Mouse (Mus musculus) forebrain, embryonic 14.5 days (tissue): Measurements from ENCODE around the gene Carnmt1. TPM values are rescaled to one million over a fixed set of nuclear protein-coding genes. Genes with fewer than 3 reads are reported as not detected.

ENCODE experiments used
- ATAC-seq: fragments of 200-750 bp; cut with Nextera tagmentation; 2 replicates; pipeline ENCODE4 v1.8.0; 2017; ENCODE audit warnings: mild to moderate bottlenecking, moderate library complexity
- DNase-seq: peaks from one replicate; pipeline ENCODE4 v3.0.0-alpha.2; 2015; ENCODE audit warnings: low spot score
- H3K27ac ChIP-seq: fragments of 300-500 bp; sonication (generic); 2 replicates; pipeline ENCODE4 v1.5.1; 2014; ENCODE audit warnings: low read depth, mild to moderate bottlenecking, control low read depth, low read length, moderate library complexity
- H3K27me3 ChIP-seq: fragments of 300-500 bp; sonication (generic); replicated peaks from 2 replicates; pipeline ENCODE4 v1.6.1; 2014; ENCODE audit warnings: low read length, control low read depth, mixed read lengths; ENCODE audit not compliant: control insufficient read depth, insufficient read depth
- H3K36me3 ChIP-seq: fragments of 300-500 bp; sonication (generic); 2 replicates; pipeline ENCODE4 v1.6.1; 2014; ENCODE audit warnings: low read length, control low read depth; ENCODE audit not compliant: control insufficient read depth, insufficient read depth
- H3K4me1 ChIP-seq: fragments of 300-500 bp; sonication (generic); 2 replicates; pipeline ENCODE4 v1.6.1; 2014; ENCODE audit warnings: antibody characterized with exemption, low read length, control low read depth; ENCODE audit not compliant: control insufficient read depth, insufficient read depth
- H3K4me2 ChIP-seq: fragments of 300-500 bp; sonication (generic); 2 replicates; pipeline ENCODE4 v1.6.1; 2014; ENCODE audit warnings: mild to moderate bottlenecking, control low read depth, low read length
- H3K4me3 ChIP-seq: fragments of 300-500 bp; sonication (generic); 2 replicates; pipeline ENCODE4 v1.5.1; 2014; ENCODE audit warnings: low read depth, low read length, control low read depth
- H3K9ac ChIP-seq: fragments of 300-500 bp; sonication (generic); 2 replicates; pipeline ENCODE4 v1.6.1; 2014; ENCODE audit warnings: mild to moderate bottlenecking, low read length, control low read depth, moderate library complexity
- H3K9me3 ChIP-seq: fragments of 300-500 bp; sonication (generic); replicated peaks from 2 replicates; pipeline ENCODE4 v1.6.1; 2016; ENCODE audit warnings: low read length, control low read depth, mixed read lengths; ENCODE audit not compliant: control insufficient read depth
- WGBS: fragments of 180-500 bp; shearing (Covaris S2); extraction: QIAGEN DNeasy Blood & Tissue Kit; methylation state at CpG from one replicate; pipeline ENCODE4 v1.1.7; 2014; 5-methylcytosine and 5-hydroxymethylcytosine counted together
- polyA plus RNA-seq: library from polyadenylated mRNA; unstranded; fragments of >200 nt; fragmentation: Nextera tagmentation; extraction: Ambion mirVana; gene quantifications from 2 replicates; pipeline ENCODE4 v1.2.1, GENCODE M21; 2014

Gene Carnmt1
- polyA plus RNA-seq, 1 experiment from 2014 or later = 13.8 TPM

- no peak overlapping the region for H3K27ac ChIP-seq
- H3K9me3 ChIP-seq = no peaks in the 10 kb centered on the region
- 79% methylated on average over 3 of the region's 3 CpGs for WGBS
- no peaks in the 10 kb centered on the region for H3K4me1 ChIP-seq
- no peaks in the 10 kb centered on the region for H3K36me3 ChIP-seq
- no peak overlapping the region for H3K4me3 ChIP-seq
- H3K4me2 ChIP-seq = no peak overlapping the region
- ATAC-seq (no peak), DNase-seq (no peak)
- no peaks in the 10 kb centered on the region for H3K27me3 ChIP-seq
- H3K9ac ChIP-seq = no peak overlapping the region
These were observed 10.1 kb upstream of the Carnmt1 start for GRCm38 (mm10) chr19:18660466-18660865.

GRCm38 (mm10) chr19:18661683-18662082 lies 8.9 kb upstream of the Carnmt1 start:
- Histone ChIP-seq H3K27ac (no peak overlapping the region), H3K9me3 (no peaks in the 10 kb centered on the region), H3K4me3 (no peak overlapping the region), H3K36me3 (no peaks in the 10 kb centered on the region), H3K4me2 (no peak overlapping the region), H3K27me3 (no peaks in the 10 kb centered on the region), H3K9ac (no peak overlapping the region), H3K4me1 (no peaks in the 10 kb centered on the region)
- no peak for ATAC-seq
- DNase-seq = no peak
- 36% methylated on average over 1 of the region's 1 CpGs for WGBS

- DNase-seq (no peak), ATAC-seq (no peak)
- no peaks in the 10 kb centered on the region for H3K4me1 ChIP-seq
- H3K4me3 ChIP-seq = no peak overlapping the region
- no peak overlapping the region for H3K9ac ChIP-seq
- H3K9me3 ChIP-seq = no peaks in the 10 kb centered on the region
- no peak overlapping the region for H3K27ac ChIP-seq
- H3K27me3 ChIP-seq = no peaks in the 10 kb centered on the region
- no peak overlapping the region for H3K4me2 ChIP-seq
- 77% methylated on average over 2 of the region's 2 CpGs for WGBS
- no peaks in the 10 kb centered on the region for H3K36me3 ChIP-seq
These were observed 6.7 kb upstream of the Carnmt1 start for GRCm38 (mm10) chr19:18663904-18664303.

GRCm38 (mm10) chr19:18666966-18667365 lies 3.6 kb upstream of the Carnmt1 start:
- ATAC-seq = no peak
- Histone ChIP-seq H3K27ac (no peak overlapping the region), H3K36me3 (no peaks in the 10 kb centered on the region), H3K4me2 (no peak overlapping the region), H3K4me3 (no peak overlapping the region), H3K27me3 (no peaks in the 10 kb centered on the region), H3K4me1 (peaks cover 2% of the 10 kb centered on the region), H3K9me3 (no peaks in the 10 kb centered on the region), H3K9ac (no peak overlapping the region)
- 88% methylated on average over 7 of the region's 7 CpGs for WGBS
- DNase-seq = no peak

- 96% methylated on average over 7 of the region's 7 CpGs for WGBS
- Histone ChIP-seq H3K27ac (no peak overlapping the region), H3K27me3 (no peaks in the 10 kb centered on the region), H3K36me3 (no peaks in the 10 kb centered on the region), H3K4me1 (peaks cover 19% of the 10 kb centered on the region), H3K9ac (no peak overlapping the region), H3K4me2 (no peak overlapping the region), H3K4me3 (no peak overlapping the region), H3K9me3 (no peaks in the 10 kb centered on the region)
- DNase-seq (no peak), ATAC-seq (no peak)
These were observed 1.0 kb upstream of the Carnmt1 start for GRCm38 (mm10) chr19:18669551-18669950.

- ATAC-seq = peak; percentile 69
- Histone ChIP-seq H3K27ac (peak overlapping the region; percentile 68), H3K4me2 (peak overlapping the region; percentile 75), H3K9ac (peak overlapping the region; percentile 82), H3K4me3 (peak overlapping the region; percentile 70), H3K36me3 (no peaks in the 10 kb centered on the region), H3K27me3 (no peaks in the 10 kb centered on the region), H3K4me1 (peaks cover 19% of the 10 kb centered on the region), H3K9me3 (no peaks in the 10 kb centered on the region)
- DNase-seq = peak; percentile 46
- WGBS = under 1% methylated on average over 48 of the region's 64 CpGs
These were observed 635 bp downstream of the Carnmt1 start for GRCm38 (mm10) chr19:18671056-18671741.

GRCm38 (mm10) chr19:18672498-18672897 lies 1.9 kb downstream of the Carnmt1 start:
- Histone ChIP-seq H3K4me2 (peak overlapping the region; percentile 75), H3K27me3 (no peaks in the 10 kb centered on the region), H3K36me3 (no peaks in the 10 kb centered on the region), H3K27ac (no peak overlapping the region), H3K4me3 (peak overlapping the region; percentile 70), H3K4me1 (peaks cover 19% of the 10 kb centered on the region), H3K9me3 (no peaks in the 10 kb centered on the region), H3K9ac (no peak overlapping the region; the same call in 1 of the 2 replicates)
- DNase-seq (peak; percentile 4), ATAC-seq (no peak)
- 56% methylated on average over 3 of the region's 3 CpGs for WGBS

GRCm38 (mm10) chr19:18673116-18673515 lies 2.6 kb downstream of the Carnmt1 start:
- Histone ChIP-seq H3K27me3 (no peaks in the 10 kb centered on the region), H3K4me1 (peaks cover 19% of the 10 kb centered on the region)

GRCm38 (mm10) chr19:18682142-18682541 lies 11.6 kb downstream of the Carnmt1 start:
- no peaks in the 10 kb centered on the region for H3K27me3 ChIP-seq
- peaks cover 17% of the 10 kb centered on the region; the same call in 1 of the 2 replicates for H3K36me3 ChIP-seq
- no peaks in the 10 kb centered on the region for H3K9me3 ChIP-seq
- ATAC-seq = no peak
- H3K9ac ChIP-seq = no peak overlapping the region
- WGBS = 82% methylated on average over 4 of the region's 4 CpGs
- H3K27ac ChIP-seq = no peak overlapping the region
- no peak for DNase-seq
- no peak overlapping the region for H3K4me3 ChIP-seq
- no peaks in the 10 kb centered on the region for H3K4me1 ChIP-seq
- no peak overlapping the region for H3K4me2 ChIP-seq

More at GRCm38 (mm10) chr19:18673116-18673515, 2.6 kb downstream of the Carnmt1 start:
- H3K27ac ChIP-seq = no peak overlapping the region
- DNase-seq (no peak), ATAC-seq (no peak)
- peak overlapping the region; percentile 13 for H3K9ac ChIP-seq
- peak overlapping the region; percentile 75 for H3K4me2 ChIP-seq
- no peaks in the 10 kb centered on the region for H3K36me3 ChIP-seq
- 10% methylated on average over 4 of the region's 4 CpGs for WGBS
- no peaks in the 10 kb centered on the region for H3K9me3 ChIP-seq
- peak overlapping the region; percentile 9; the same call in 1 of the 2 replicates for H3K4me3 ChIP-seq
